Mouse (Mus musculus): ENCODE results near the gene Retreg1.

DNA sequence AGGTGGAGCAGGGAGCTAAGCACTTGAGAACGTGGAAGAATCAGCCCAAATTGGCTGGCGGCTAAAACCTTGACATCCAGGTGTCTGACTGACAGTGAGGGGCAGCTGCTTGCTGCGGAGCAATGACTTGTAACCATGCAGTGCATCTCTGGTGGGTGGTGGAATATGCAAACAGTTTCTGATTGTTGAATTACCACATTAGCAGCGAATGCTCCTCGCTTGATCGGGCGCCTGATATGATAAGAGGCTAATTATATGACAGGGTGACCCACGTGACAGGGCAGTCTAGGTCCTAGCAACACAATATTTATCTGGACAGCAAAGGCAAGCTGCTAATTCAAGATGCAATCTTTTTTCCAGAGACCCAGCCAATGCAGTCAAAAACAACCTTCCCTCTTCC is 80.9 kb downstream of the Retreg1 start:
- TF ChIP-seq CTCF (IDR thresholded peaks at IDR 0.05; ENCODE audit: insufficient read depth, low read depth, low read length) = no peak
- no peak for TF ChIP-seq POLR2A (IDR thresholded peaks at IDR 0.05; ENCODE audit: insufficient read depth, low read depth, low read length)

Data from olfactory bulb, adult 2 months (tissue).